Mouse (Mus musculus) megakaryocyte, embryonic 14.5 days (primary cell): Measurements from ENCODE around the gene Zmym4. TPM values are rescaled to one million over a fixed set of nuclear protein-coding genes. Genes with fewer than 3 reads are reported as not detected.

Source experiments
- H3K27me3 ChIP-seq: replicated peaks from 2 replicates; pipeline ENCODE3; 2012; ENCODE audit warnings: inconsistent platforms
- H3K36me3 ChIP-seq: replicated peaks from 2 replicates; pipeline ENCODE3; 2012; ENCODE audit warnings: low read length, inconsistent platforms, mixed read lengths
- H3K4me1 ChIP-seq: 2 replicates; pipeline ENCODE4 v1.6.1; 2012; ENCODE audit warnings: inconsistent platforms
- H3K4me3 ChIP-seq: replicated peaks from 2 replicates; pipeline ENCODE3; 2012; ENCODE audit warnings: moderate library complexity, mild to moderate bottlenecking, inconsistent platforms
- H3K9me3 ChIP-seq: 2 replicates; pipeline ENCODE4 v1.6.1; 2012; ENCODE audit warnings: inconsistent platforms
- FLI1 ChIP-seq: IDR thresholded peaks from 2 replicates; pipeline ENCODE4 v1.6.1; 2012; ENCODE audit warnings: low read length, inconsistent platforms, mixed read lengths
- GATA1 ChIP-seq: IDR thresholded peaks from 3 replicates; pipeline ENCODE4 v1.6.1; 2012; ENCODE audit warnings: mixed read lengths, low read length, inconsistent platforms, borderline replicate concordance
- polyA plus RNA-seq: library from polyadenylated mRNA; stranded (reverse); fragments of >175 nt; gene quantifications from 2 replicates; pipeline ENCODE4 v1.2.3, GENCODE M21; 2012; ENCODE audit warnings: low replicate concordance; ENCODE audit not compliant: insufficient read depth

Zmym4 gene
- polyA plus RNA-seq, 1 experiment = 0.69 TPM

- H3K27me3 ChIP-seq = no peaks in the 10 kb centered on the region
- peaks cover 79% of the 10 kb centered on the region for H3K36me3 ChIP-seq
- H3K4me1 ChIP-seq = no peaks in the 10 kb centered on the region
- H3K9me3 ChIP-seq = no peaks in the 10 kb centered on the region
- H3K4me3 ChIP-seq = no peak overlapping the region
- TF ChIP-seq FLI1 = no peak
- no peak for TF ChIP-seq GATA1
Observed at GRCm38 (mm10) chr4:126831122-126831521, 136.8 kb downstream of the Zmym4 start.

DNA sequence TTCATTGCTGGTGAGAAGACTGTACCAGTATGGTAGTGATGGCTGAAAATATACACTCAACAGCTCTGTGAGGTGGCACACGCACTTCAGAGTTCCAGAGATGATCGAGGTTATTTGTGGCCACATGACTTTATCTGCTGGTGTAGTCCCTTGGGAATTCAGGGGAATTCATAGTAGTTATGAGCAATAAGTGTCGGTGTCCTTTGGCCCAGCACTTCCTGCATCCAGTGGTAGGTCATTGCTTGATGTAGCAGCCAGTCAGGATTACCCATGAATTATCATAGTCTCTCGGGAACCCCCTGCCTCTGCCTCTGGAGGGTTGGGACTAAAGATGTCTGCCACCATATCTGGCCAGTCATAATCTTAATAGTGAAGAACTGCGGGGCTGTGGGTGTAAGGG lies 144.0 kb downstream of the Zmym4 start:
- TF ChIP-seq FLI1 (no peak), GATA1 (no peak)
- H3K27me3 ChIP-seq = no peaks in the 10 kb centered on the region
- peaks cover 58% of the 10 kb centered on the region for H3K36me3 ChIP-seq
- no peaks in the 10 kb centered on the region for H3K4me1 ChIP-seq
- H3K4me3 ChIP-seq = no peak overlapping the region
- H3K9me3 ChIP-seq = 0 out of 2 replicates have a peak, but pooled peaks cover 4% of the 10 kb centered on the region

DNA sequence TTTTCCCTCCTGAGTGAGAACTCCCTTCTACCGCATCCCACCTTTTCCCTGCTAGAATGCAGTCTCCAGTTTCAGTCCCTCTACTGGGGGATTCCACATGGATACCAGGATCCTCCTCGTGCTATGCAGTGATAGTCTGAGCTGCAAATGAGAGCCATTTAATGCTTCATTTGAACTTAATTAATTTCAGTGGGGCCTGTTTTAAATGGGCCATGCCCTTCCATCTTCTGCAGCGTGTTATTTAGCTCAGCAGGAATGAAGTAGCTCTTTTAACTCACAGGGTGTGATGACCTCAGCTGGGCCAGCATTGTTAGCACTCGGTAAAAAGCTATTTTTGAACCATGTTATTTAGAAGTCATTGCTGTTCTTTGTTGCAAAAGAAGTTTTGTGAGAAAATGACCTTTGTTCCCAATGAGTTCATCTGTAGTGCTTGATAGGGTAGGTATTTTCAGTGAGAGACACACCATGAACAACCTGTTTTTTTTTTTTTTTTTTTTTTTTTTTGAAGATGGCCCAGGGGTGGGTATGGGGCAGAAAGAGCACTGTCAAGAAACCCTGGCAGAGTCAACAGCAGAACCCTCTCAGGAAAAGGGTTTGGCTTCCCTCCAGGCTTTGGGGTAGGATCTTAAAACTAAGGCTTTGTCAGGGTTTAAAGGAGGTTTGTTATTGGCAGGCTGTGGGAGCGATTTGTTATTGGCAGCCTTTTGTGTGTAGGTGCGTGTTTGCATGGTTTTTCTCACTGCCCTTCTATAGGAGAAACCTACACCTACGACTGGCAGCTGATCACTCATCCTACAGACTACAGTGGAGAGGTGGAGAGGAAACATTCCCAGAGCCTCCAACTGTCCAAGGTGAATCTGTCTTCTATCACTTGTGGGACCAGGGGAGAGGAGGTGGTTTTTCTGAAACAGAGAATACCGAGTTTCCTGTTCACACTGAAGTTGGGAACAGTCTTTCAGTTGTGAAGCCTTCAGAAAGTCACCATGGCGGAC lies 144.7 kb downstream of the Zmym4 start:
- H3K36me3 ChIP-seq = peaks cover 55% of the 10 kb centered on the region
- no peak overlapping the region for H3K4me3 ChIP-seq
- H3K27me3 ChIP-seq = no peaks in the 10 kb centered on the region
- TF ChIP-seq GATA1 = no peak
- no peak for TF ChIP-seq FLI1
- no peaks in the 10 kb centered on the region for H3K4me1 ChIP-seq
- 0 out of 2 replicates have a peak, but pooled peaks cover 4% of the 10 kb centered on the region for H3K9me3 ChIP-seq

GRCm38 (mm10) chr4:126814854-126815253 lies 153.1 kb downstream of the Zmym4 start:
- Histone ChIP-seq H3K4me1 (peaks cover 35% of the 10 kb centered on the region), H3K9me3 (peaks cover 6% of the 10 kb centered on the region; the same call in 1 of the 2 replicates), H3K27me3 (no peaks in the 10 kb centered on the region), H3K36me3 (peaks cover 74% of the 10 kb centered on the region), H3K4me3 (no peak overlapping the region)
- no peak for TF ChIP-seq FLI1
- no peak for TF ChIP-seq GATA1

DNA sequence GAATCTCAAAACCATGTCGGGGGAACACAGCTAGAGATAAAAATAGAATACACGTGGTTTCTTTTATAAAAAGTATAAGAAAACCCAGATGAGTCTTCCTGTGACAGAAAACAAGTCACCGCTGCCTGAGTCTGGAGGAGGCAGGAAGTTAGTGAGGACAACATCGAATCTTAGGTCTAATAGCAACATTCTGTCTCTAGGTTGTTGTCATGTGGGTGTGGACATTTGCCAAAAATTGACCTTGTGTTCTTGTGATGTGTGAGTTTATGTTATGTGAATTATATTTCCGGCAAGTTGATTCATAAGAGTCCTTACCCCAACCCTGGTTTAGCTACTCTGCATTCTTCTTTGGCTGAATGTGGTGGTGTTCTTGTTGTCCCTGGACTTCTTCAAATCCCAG lies 154.7 kb downstream of the Zmym4 start:
- peaks cover 41% of the 10 kb centered on the region for H3K4me1 ChIP-seq
- H3K9me3 ChIP-seq = peaks cover 6% of the 10 kb centered on the region; the same call in 1 of the 2 replicates
- peaks cover 74% of the 10 kb centered on the region for H3K36me3 ChIP-seq
- H3K27me3 ChIP-seq = no peaks in the 10 kb centered on the region
- no peak overlapping the region for H3K4me3 ChIP-seq
- TF ChIP-seq FLI1 (no peak), GATA1 (no peak)

Other genes with a start within 250 kb of the Zmym4 start
- not detected in 2 replicates for gene Tfap2e, start 231.9 kb downstream of the Zmym4 start, polyA plus RNA-seq
- 33.6 and 37.4 TPM in 2 replicates for gene Ncdn, start 214.7 kb downstream of the Zmym4 start, polyA plus RNA-seq
- gene AU040320, start 214.6 kb downstream of the Zmym4 start, polyA plus RNA-seq = 18.6 and 47.8 TPM in 2 replicates
- gene Sfpq, start 53.2 kb upstream of the Zmym4 start, polyA plus RNA-seq = 139 and 380 TPM in 2 replicates
- 0.77 TPM in 1 of 2 replicates, not detected in the other for gene Zmym1, start 93.0 kb upstream of the Zmym4 start, polyA plus RNA-seq
- gene Zmym6, start 109.2 kb upstream of the Zmym4 start, polyA plus RNA-seq = 0.09 and 0.84 TPM in 2 replicates
- 2.2 TPM in 1 of 2 replicates, not detected in the other for gene Tmem35b, start 155.6 kb upstream of the Zmym4 start, polyA plus RNA-seq
- gene Dlgap3, start 201.1 kb upstream of the Zmym4 start, polyA plus RNA-seq = 0.07 and 2.0 TPM in 2 replicates